Mouse (Mus musculus): Measurements from ENCODE around the gene Rasgrp3. TPM values are rescaled to one million over a fixed set of nuclear protein-coding genes. Genes with fewer than 3 reads are reported as not detected.

The Rasgrp3 gene
- polyA plus RNA-seq, 1 experiment = 0.46 TPM

DNA sequence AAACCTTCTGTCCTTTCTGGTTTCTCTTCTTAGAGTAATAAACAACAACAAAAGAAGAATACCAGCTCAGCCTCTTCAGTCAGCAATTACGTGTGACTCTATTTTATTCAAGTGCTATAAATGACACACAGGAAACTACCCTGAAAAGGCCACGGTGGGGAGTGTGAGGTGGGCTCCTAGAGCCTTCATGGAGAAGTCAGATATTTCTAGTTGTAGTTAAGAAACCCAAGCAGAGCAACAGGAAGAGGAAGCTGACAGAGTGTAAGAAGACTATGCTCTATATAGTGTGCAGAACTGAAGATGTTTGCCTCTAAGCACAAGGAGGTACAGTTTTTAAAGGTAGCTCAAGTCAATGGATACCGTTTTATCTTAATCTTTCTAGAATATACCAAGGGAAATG, 42.0 kb downstream of the Rasgrp3 start:
- H3K4me3 ChIP-seq = no peak overlapping the region
- no peak for TF ChIP-seq E2F4 (IDR thresholded peaks at IDR 0.05; ENCODE audit: insufficient read depth)
- TF ChIP-seq REST (IDR thresholded peaks at IDR 0.05; ENCODE audit: insufficient read depth, insufficient read length) = no peak
- TF ChIP-seq MYOD1 (IDR thresholded peaks at IDR 0.05; ENCODE audit: control insufficient read depth in 1 of 3, insufficient read length in 2 of 3, low read depth in 2 of 3) = no peak
- TF ChIP-seq SRF (IDR thresholded peaks at IDR 0.05; ENCODE audit: control insufficient read depth, insufficient read length, low read depth) = no peak
- no peak for TF ChIP-seq POLR2AphosphoS2 (IDR thresholded peaks at IDR 0.05; ENCODE audit: insufficient read length, low read depth)
- no peak for TF ChIP-seq MAX (IDR thresholded peaks at IDR 0.05; ENCODE audit: low read depth)
- no peak for TF ChIP-seq TCF12 (IDR thresholded peaks at IDR 0.05; ENCODE audit: insufficient read depth, poor library complexity, severe bottlenecking)
- no peak for TF ChIP-seq USF1 (IDR thresholded peaks at IDR 0.05; ENCODE audit: low read depth)
- no peak for TF ChIP-seq POLR2A (IDR thresholded peaks at IDR 0.05; ENCODE audit: insufficient read length, low read depth)
- no peak for TF ChIP-seq CEBPB (IDR thresholded peaks at IDR 0.05; ENCODE audit: insufficient read depth, poor library complexity, severe bottlenecking)
- TF ChIP-seq MYOG (IDR thresholded peaks at IDR 0.05; ENCODE audit: control insufficient read depth in 1 of 3, insufficient read depth in 1 of 3, insufficient read length in 2 of 3, low read depth in 2 of 3) = no peak
- TF ChIP-seq TCF3 (IDR thresholded peaks at IDR 0.05; ENCODE audit: insufficient read length, low read depth) = no peak
- H3K79me2 ChIP-seq (ENCODE audit: control insufficient read depth, insufficient read depth) = no peaks in the 10 kb centered on the region
- H3K27me3 ChIP-seq (ENCODE audit: control insufficient read depth, insufficient read depth, insufficient read length) = no peaks in the 10 kb centered on the region
- no peak overlapping the region for H3K4me2 ChIP-seq (ENCODE audit: low read depth)
- no peaks in the 10 kb centered on the region for H3K36me3 ChIP-seq (ENCODE audit: control insufficient read depth, insufficient read depth)
- H3ac ChIP-seq (ENCODE audit: control insufficient read depth, insufficient read length) = no peak overlapping the region

DNA sequence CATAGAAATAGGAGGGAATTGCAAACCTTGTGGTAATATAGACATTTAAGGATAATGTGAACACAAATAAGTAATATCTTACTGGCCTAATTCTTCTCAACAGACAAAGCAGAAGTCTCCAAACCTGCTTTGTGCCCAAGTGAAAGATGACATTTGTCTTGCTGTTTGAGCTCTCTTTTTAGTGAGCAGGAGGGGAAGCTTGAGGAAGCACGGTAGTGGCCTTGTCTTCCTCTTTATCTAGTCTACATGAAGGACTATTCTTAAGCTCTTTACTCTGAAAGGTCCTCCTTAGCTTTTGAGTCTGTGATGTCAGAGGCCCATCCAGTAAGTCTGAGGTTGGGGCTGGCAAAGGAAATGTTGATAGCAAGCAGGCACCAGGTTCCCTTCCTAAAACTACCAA, 43.1 kb downstream of the Rasgrp3 start:
- Histone ChIP-seq H3K4me3 (no peak overlapping the region), H3K36me3 (ENCODE audit: control insufficient read depth, insufficient read depth) (no peaks in the 10 kb centered on the region), H3K4me2 (ENCODE audit: low read depth) (no peak overlapping the region), H3K79me2 (ENCODE audit: control insufficient read depth, insufficient read depth) (no peaks in the 10 kb centered on the region), H3ac (ENCODE audit: control insufficient read depth, insufficient read length) (no peak overlapping the region), H3K27me3 (ENCODE audit: control insufficient read depth, insufficient read depth, insufficient read length) (no peaks in the 10 kb centered on the region)
- TF ChIP-seq MYOD1 (IDR thresholded peaks at IDR 0.05; ENCODE audit: control insufficient read depth in 1 of 3, insufficient read length in 2 of 3, low read depth in 2 of 3) = no peak
- TF ChIP-seq TCF3 (IDR thresholded peaks at IDR 0.05; ENCODE audit: insufficient read length, low read depth) = no peak
- TF ChIP-seq MAX (IDR thresholded peaks at IDR 0.05; ENCODE audit: low read depth) = no peak
- TF ChIP-seq CEBPB (IDR thresholded peaks at IDR 0.05; ENCODE audit: insufficient read depth, poor library complexity, severe bottlenecking) = no peak
- TF ChIP-seq SRF (IDR thresholded peaks at IDR 0.05; ENCODE audit: control insufficient read depth, insufficient read length, low read depth) = no peak
- no peak for TF ChIP-seq POLR2AphosphoS2 (IDR thresholded peaks at IDR 0.05; ENCODE audit: insufficient read length, low read depth)
- no peak for TF ChIP-seq POLR2A (IDR thresholded peaks at IDR 0.05; ENCODE audit: insufficient read length, low read depth)
- TF ChIP-seq E2F4 (IDR thresholded peaks at IDR 0.05; ENCODE audit: insufficient read depth) = no peak
- no peak for TF ChIP-seq USF1 (IDR thresholded peaks at IDR 0.05; ENCODE audit: low read depth)
- no peak for TF ChIP-seq REST (IDR thresholded peaks at IDR 0.05; ENCODE audit: insufficient read depth, insufficient read length)
- no peak for TF ChIP-seq TCF12 (IDR thresholded peaks at IDR 0.05; ENCODE audit: insufficient read depth, poor library complexity, severe bottlenecking)

DNA sequence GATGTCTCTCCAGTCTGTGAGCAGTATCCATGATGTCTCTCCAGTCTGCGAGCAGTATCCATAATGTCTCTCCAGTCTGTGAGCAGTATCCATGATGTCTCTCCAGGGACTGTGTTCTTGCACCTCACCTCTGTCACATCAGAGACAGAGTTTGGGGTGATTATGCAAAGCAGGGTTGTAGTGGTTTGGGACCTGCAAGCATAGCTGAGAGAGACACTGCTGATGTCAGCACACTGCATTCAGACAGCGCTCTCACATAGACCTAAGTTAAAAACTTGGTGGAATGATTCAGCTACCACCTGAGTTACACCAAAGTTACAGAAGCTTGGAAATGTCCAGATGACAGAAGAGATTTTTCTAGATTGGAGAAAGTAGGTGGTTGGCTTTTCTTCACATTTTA, 44.0 kb downstream of the Rasgrp3 start:
- H3K4me3 ChIP-seq = no peak overlapping the region
- TF ChIP-seq MYOD1 (IDR thresholded peaks at IDR 0.05; ENCODE audit: control insufficient read depth in 1 of 3, insufficient read length in 2 of 3, low read depth in 2 of 3) (no peak), E2F4 (IDR thresholded peaks at IDR 0.05; ENCODE audit: insufficient read depth) (no peak), REST (IDR thresholded peaks at IDR 0.05; ENCODE audit: insufficient read depth, insufficient read length) (no peak), TCF12 (IDR thresholded peaks at IDR 0.05; ENCODE audit: insufficient read depth, poor library complexity, severe bottlenecking) (no peak), POLR2AphosphoS2 (IDR thresholded peaks at IDR 0.05; ENCODE audit: insufficient read length, low read depth) (no peak), TCF3 (IDR thresholded peaks at IDR 0.05; ENCODE audit: insufficient read length, low read depth) (no peak), MYOG (IDR thresholded peaks at IDR 0.05; ENCODE audit: control insufficient read depth in 1 of 3, insufficient read depth in 1 of 3, insufficient read length in 2 of 3, low read depth in 2 of 3) (no peak), MAX (IDR thresholded peaks at IDR 0.05; ENCODE audit: low read depth) (no peak), CEBPB (IDR thresholded peaks at IDR 0.05; ENCODE audit: insufficient read depth, poor library complexity, severe bottlenecking) (no peak), POLR2A (IDR thresholded peaks at IDR 0.05; ENCODE audit: insufficient read length, low read depth) (no peak), USF1 (IDR thresholded peaks at IDR 0.05; ENCODE audit: low read depth) (no peak), SRF (IDR thresholded peaks at IDR 0.05; ENCODE audit: control insufficient read depth, insufficient read length, low read depth) (no peak)
- H3K4me2 ChIP-seq (ENCODE audit: low read depth) = no peak overlapping the region
- H3K79me2 ChIP-seq (ENCODE audit: control insufficient read depth, insufficient read depth) = no peaks in the 10 kb centered on the region
- no peak overlapping the region for H3ac ChIP-seq (ENCODE audit: control insufficient read depth, insufficient read length)
- H3K36me3 ChIP-seq (ENCODE audit: control insufficient read depth, insufficient read depth) = no peaks in the 10 kb centered on the region
- no peaks in the 10 kb centered on the region for H3K27me3 ChIP-seq (ENCODE audit: control insufficient read depth, insufficient read depth, insufficient read length)

DNA sequence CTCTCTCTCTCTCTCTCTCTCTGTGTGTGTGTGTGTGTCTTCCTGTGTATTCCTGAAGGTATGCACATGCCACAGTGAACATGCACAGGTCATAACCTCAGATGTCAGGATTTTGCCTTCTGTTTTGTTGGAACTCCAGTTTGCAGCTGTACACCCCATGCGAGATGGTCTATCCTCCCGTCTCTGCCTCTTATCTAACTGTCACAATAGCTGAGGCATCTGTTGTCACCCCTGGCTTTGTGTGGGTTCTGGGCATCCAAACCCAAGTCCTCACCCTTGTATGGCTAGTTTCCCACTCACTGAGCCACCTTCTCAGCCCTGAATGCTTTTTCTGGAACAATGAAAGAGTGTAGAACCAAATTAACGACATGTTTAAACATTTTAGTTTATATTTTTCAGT, 44.7 kb downstream of the Rasgrp3 start:
- Histone ChIP-seq H3K36me3 (ENCODE audit: control insufficient read depth, insufficient read depth) (no peaks in the 10 kb centered on the region), H3K79me2 (ENCODE audit: control insufficient read depth, insufficient read depth) (no peaks in the 10 kb centered on the region), H3K4me3 (no peak overlapping the region), H3K4me2 (ENCODE audit: low read depth) (no peak overlapping the region), H3K27me3 (ENCODE audit: control insufficient read depth, insufficient read depth, insufficient read length) (no peaks in the 10 kb centered on the region), H3ac (ENCODE audit: control insufficient read depth, insufficient read length) (no peak overlapping the region)
- peak in 1 of 3 experiments; percentile 63 for TF ChIP-seq MYOG (IDR thresholded peaks at IDR 0.05; ENCODE audit: control insufficient read depth in 1 of 3, insufficient read depth in 1 of 3, insufficient read length in 2 of 3, low read depth in 2 of 3)
- peak in 1 of 3 experiments; percentile 54 for TF ChIP-seq MYOD1 (IDR thresholded peaks at IDR 0.05; ENCODE audit: control insufficient read depth in 1 of 3, insufficient read length in 2 of 3, low read depth in 2 of 3)
- TF ChIP-seq POLR2AphosphoS2 (IDR thresholded peaks at IDR 0.05; ENCODE audit: insufficient read length, low read depth) = no peak

DNA sequence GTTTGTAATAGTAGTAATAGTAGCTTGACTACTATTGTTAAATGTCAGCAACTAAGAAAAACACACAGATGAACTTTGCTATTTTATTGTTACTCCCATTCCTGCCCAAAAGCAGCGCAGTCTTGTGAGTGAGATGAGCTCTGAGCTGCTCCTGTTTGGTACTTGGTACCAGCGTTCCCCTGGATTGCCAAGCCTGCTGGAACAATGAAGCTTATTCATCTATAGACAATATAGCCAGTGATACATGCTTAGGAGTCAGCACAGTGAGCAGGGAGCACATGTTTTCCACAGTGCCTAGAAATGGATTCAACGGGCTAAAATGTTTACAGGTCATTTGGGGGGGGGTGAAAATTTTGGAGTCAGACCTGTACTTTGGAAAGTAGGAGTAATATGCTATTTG, 50.5 kb downstream of the Rasgrp3 start:
- Histone ChIP-seq H3K27me3 (ENCODE audit: control insufficient read depth, insufficient read depth, insufficient read length) (no peaks in the 10 kb centered on the region), H3ac (ENCODE audit: control insufficient read depth, insufficient read length) (no peak overlapping the region), H3K36me3 (ENCODE audit: control insufficient read depth, insufficient read depth) (no peaks in the 10 kb centered on the region), H3K79me2 (ENCODE audit: control insufficient read depth, insufficient read depth) (no peaks in the 10 kb centered on the region), H3K4me2 (ENCODE audit: low read depth) (no peak overlapping the region), H3K4me3 (no peak overlapping the region)
- no peak for TF ChIP-seq TCF12 (IDR thresholded peaks at IDR 0.05; ENCODE audit: insufficient read depth, poor library complexity, severe bottlenecking)
